Mouse (Mus musculus) E14TG2a.4 (cell line): ENCODE data around the gene Trabd2b.

Experiments used
- CTCF ChIP-seq: conservative IDR thresholded peaks from 2 replicates; pipeline ENCODE4 v1.5.1; 2014; ENCODE audit warnings: low read length
- NANOG ChIP-seq: IDR thresholded peaks from 2 replicates; pipeline ENCODE4 v1.6.1; 2014; ENCODE audit warnings: borderline replicate concordance, low read length, mixed read lengths
- POU5F1 ChIP-seq: IDR thresholded peaks from 2 replicates; pipeline ENCODE4 v1.6.1; 2014; ENCODE audit warnings: low read length, borderline replicate concordance

GRCm38 (mm10) chr4:114477082-114477771 lies 70.7 kb downstream of the Trabd2b start:
- TF ChIP-seq CTCF, result no peak
- no peak for TF ChIP-seq POU5F1
- no peak for TF ChIP-seq NANOG
